Mouse (Mus musculus): Measurements from ENCODE around the gene Eef1akmt3. TPM values are rescaled to one million over a fixed set of nuclear protein-coding genes. Genes with fewer than 3 reads are reported as not detected.
A peak's percentile ranks its signal among the peaks of the same experiment; 100 is the strongest.

Gene Eef1akmt3
- polyA plus RNA-seq, 1 experiment from 2014 or later, result 0.12 TPM

GRCm38 (mm10) chr10:126986541-126986961, 54.8 kb downstream of the Eef1akmt3 start:
- H3K4me3 ChIP-seq, result no peak overlapping the region
- WGBS, result 55% methylated on average over 4 of the region's 4 CpGs
- peak overlapping the region; percentile 65 for H3K27ac ChIP-seq
- 0 out of 2 replicates have a peak, but pooled peaks cover 4% of the 10 kb centered on the region for H3K36me3 ChIP-seq
- H3K4me1 ChIP-seq (replicated peaks), result peaks cover 89% of the 10 kb centered on the region
- H3K27me3 ChIP-seq, result no peaks in the 10 kb centered on the region
- H3K9me3 ChIP-seq, result no peaks in the 10 kb centered on the region
- ATAC-seq (ENCODE audit: low FRiP score), result 0 out of 2 replicates have a peak, but pooled peaks have one; percentile 32
- no peak overlapping the region for H3K4me2 ChIP-seq
- H3K9ac ChIP-seq, result peak overlapping the region; percentile 49; the same call in 1 of the 2 replicates

- Histone ChIP-seq H3K36me3 (no peaks in the 10 kb centered on the region), H3K9me3 (no peaks in the 10 kb centered on the region), H3K27ac (0 out of 2 replicates have a peak overlapping the region, but pooled peaks have one; percentile 65), H3K9ac (no peak overlapping the region), H3K27me3 (no peaks in the 10 kb centered on the region), H3K4me2 (no peak overlapping the region), H3K4me3 (no peak overlapping the region), H3K4me1 (replicated peaks) (peaks cover 89% of the 10 kb centered on the region)
- no peak for ATAC-seq (ENCODE audit: low FRiP score)
- WGBS, result 93% methylated on average over 9 of the region's 9 CpGs
Measured at GRCm38 (mm10) chr10:126985579-126985978, 55.7 kb downstream of the Eef1akmt3 start.

- Histone ChIP-seq H3K4me2 (0 out of 2 replicates have a peak overlapping the region, but pooled peaks have one; percentile 96), H3K9ac (no peak overlapping the region), H3K36me3 (no peaks in the 10 kb centered on the region), H3K4me1 (replicated peaks) (peaks cover 89% of the 10 kb centered on the region), H3K9me3 (no peaks in the 10 kb centered on the region), H3K27me3 (no peaks in the 10 kb centered on the region), H3K4me3 (no peak overlapping the region), H3K27ac (peak overlapping the region; percentile 36)
- 83% methylated on average over 4 of the region's 4 CpGs for WGBS
- ATAC-seq (ENCODE audit: low FRiP score), result no peak
Measured at GRCm38 (mm10) chr10:126985127-126985526, 56.2 kb downstream of the Eef1akmt3 start.

GRCm38 (mm10) chr10:126984189-126985004, 56.9 kb downstream of the Eef1akmt3 start:
- Histone ChIP-seq H3K9ac (peak overlapping the region; percentile 31), H3K4me1 (replicated peaks) (peaks cover 91% of the 10 kb centered on the region)

GRCm38 (mm10) chr10:126983193-126983725, 58.1 kb downstream of the Eef1akmt3 start:
- peak overlapping the region; percentile 60 for H3K9ac ChIP-seq
- no peak for ATAC-seq (ENCODE audit: low FRiP score)
- H3K36me3 ChIP-seq, result no peaks in the 10 kb centered on the region
- peaks cover 84% of the 10 kb centered on the region for H3K4me1 ChIP-seq (replicated peaks)
- WGBS, result 64% methylated on average over 14 of the region's 14 CpGs
- H3K27ac ChIP-seq, result no peak overlapping the region
- H3K4me3 ChIP-seq, result peak overlapping the region; percentile 11; the same call in 1 of the 2 replicates
- peak overlapping the region; percentile 96 for H3K4me2 ChIP-seq
- H3K27me3 ChIP-seq, result no peaks in the 10 kb centered on the region
- no peaks in the 10 kb centered on the region for H3K9me3 ChIP-seq

More at GRCm38 (mm10) chr10:126984189-126985004, 56.9 kb downstream of the Eef1akmt3 start:
- H3K4me3 ChIP-seq, result no peak overlapping the region
- peak overlapping the region; percentile 36 for H3K27ac ChIP-seq
- WGBS, result 23% methylated on average over 5 of the region's 5 CpGs
- 0 out of 2 replicates have a peak overlapping the region, but pooled peaks have one; percentile 96 for H3K4me2 ChIP-seq
- H3K9me3 ChIP-seq, result no peaks in the 10 kb centered on the region
- H3K27me3 ChIP-seq, result no peaks in the 10 kb centered on the region
- no peak for ATAC-seq (ENCODE audit: low FRiP score)
- no peaks in the 10 kb centered on the region for H3K36me3 ChIP-seq

GRCm38 (mm10) chr10:126981746-126982145, 59.6 kb downstream of the Eef1akmt3 start:
- WGBS, result 72% methylated on average over 3 of the region's 3 CpGs
- ATAC-seq (ENCODE audit: low FRiP score), result no peak
- peaks cover 75% of the 10 kb centered on the region for H3K4me1 ChIP-seq (replicated peaks)
- peak overlapping the region; percentile 93; the same call in 1 of the 2 replicates for H3K4me3 ChIP-seq
- peaks cover 7% of the 10 kb centered on the region for H3K27me3 ChIP-seq
- peak overlapping the region; percentile 95; the same call in 1 of the 2 replicates for H3K9ac ChIP-seq
- H3K27ac ChIP-seq, result no peak overlapping the region
- H3K9me3 ChIP-seq, result no peaks in the 10 kb centered on the region
- no peaks in the 10 kb centered on the region for H3K36me3 ChIP-seq
- H3K4me2 ChIP-seq, result peak overlapping the region; percentile 96

MicroRNAs encoded within 50 kb of the gene (microRNA counts, 519-probe panel; counts per million panel counts)
- microRNA mmu-miR-26a (3,000 counts per million, percentile 33 among the panel's probes with 10 or more counts), microRNA mmu-miR-546 (51.3 counts per million)

Small RNAs within 50 kb of the gene (microRNA-seq; reads per million reads assigned to microRNA genes)
- gene Mir26a-2 (21.9 reads per million, percentile 31 among the genes with 10 or more reads in this experiment), gene Mir546 (not detected)

Other genes with a start within 250 kb of the Eef1akmt3 start
- gene Atp23, start 140.2 kb downstream of the Eef1akmt3 start, polyA plus RNA-seq (2015; fragmentation: Nextera tagmentation; extraction: Ambion mirVana), result 10.6 and 10.9 TPM in 2 replicates
- 18.9 and 19.8 TPM in 2 replicates for gene Ctdsp2, start 62.8 kb downstream of the Eef1akmt3 start, polyA plus RNA-seq (2015; fragmentation: Nextera tagmentation; extraction: Ambion mirVana)
- 5.5 and 5.9 TPM in 2 replicates for gene Avil, start 40.8 kb downstream of the Eef1akmt3 start, polyA plus RNA-seq (2015; fragmentation: Nextera tagmentation; extraction: Ambion mirVana)
- 63.4 and 65.5 TPM in 2 replicates for gene Tsfm, start 10.7 kb downstream of the Eef1akmt3 start, polyA plus RNA-seq (2015; fragmentation: Nextera tagmentation; extraction: Ambion mirVana)
- gene Mettl1, start 99 bp downstream of the Eef1akmt3 start, polyA plus RNA-seq (2015; fragmentation: Nextera tagmentation; extraction: Ambion mirVana), result 21.6 and 22.8 TPM in 2 replicates
- 0.23 and 0.27 TPM in 2 replicates for gene Cyp27b1, start 6.7 kb upstream of the Eef1akmt3 start, polyA plus RNA-seq (2015; fragmentation: Nextera tagmentation; extraction: Ambion mirVana)
- gene March9, start 18.7 kb upstream of the Eef1akmt3 start, polyA plus RNA-seq (2015; fragmentation: Nextera tagmentation; extraction: Ambion mirVana), result 5.8 and 5.9 TPM in 2 replicates
- gene Cdk4, start 22.0 kb upstream of the Eef1akmt3 start, polyA plus RNA-seq (2015; fragmentation: Nextera tagmentation; extraction: Ambion mirVana), result 1,183 and 1,237 TPM in 2 replicates
- gene Tspan31, start 28.8 kb upstream of the Eef1akmt3 start, polyA plus RNA-seq (2015; fragmentation: Nextera tagmentation; extraction: Ambion mirVana), result 122 and 129 TPM in 2 replicates
- 3.0 and 3.1 TPM in 2 replicates for gene Agap2, start 33.8 kb upstream of the Eef1akmt3 start, polyA plus RNA-seq (2015; fragmentation: Nextera tagmentation; extraction: Ambion mirVana)
- 144 and 146 TPM in 2 replicates for gene Os9, start 79.6 kb upstream of the Eef1akmt3 start, polyA plus RNA-seq (2015; fragmentation: Nextera tagmentation; extraction: Ambion mirVana)
- gene B4galnt1, start 123.7 kb upstream of the Eef1akmt3 start, polyA plus RNA-seq (2015; fragmentation: Nextera tagmentation; extraction: Ambion mirVana), result 40.6 and 42.3 TPM in 2 replicates
- 1.0 and 1.1 TPM in 2 replicates for gene Slc26a10, start 139.1 kb upstream of the Eef1akmt3 start, polyA plus RNA-seq (2015; fragmentation: Nextera tagmentation; extraction: Ambion mirVana)
- gene Arhgef25, start 148.6 kb upstream of the Eef1akmt3 start, polyA plus RNA-seq (2015; fragmentation: Nextera tagmentation; extraction: Ambion mirVana), result 28.4 and 30.7 TPM in 2 replicates
- 211 and 221 TPM in 2 replicates for gene Dtx3, start 154.2 kb upstream of the Eef1akmt3 start, polyA plus RNA-seq (2015; fragmentation: Nextera tagmentation; extraction: Ambion mirVana)
- 20.0 and 22.1 TPM in 2 replicates for gene Pip4k2c, start 170.1 kb upstream of the Eef1akmt3 start, polyA plus RNA-seq (2015; fragmentation: Nextera tagmentation; extraction: Ambion mirVana)
- gene Kif5a, start 221.8 kb upstream of the Eef1akmt3 start, polyA plus RNA-seq (2015; fragmentation: Nextera tagmentation; extraction: Ambion mirVana), result 86.3 and 88.5 TPM in 2 replicates
- 308 and 330 TPM in 2 replicates for gene Dctn2, start 224.9 kb upstream of the Eef1akmt3 start, polyA plus RNA-seq (2015; fragmentation: Nextera tagmentation; extraction: Ambion mirVana)
- gene Mbd6, start 247.5 kb upstream of the Eef1akmt3 start, polyA plus RNA-seq (2015; fragmentation: Nextera tagmentation; extraction: Ambion mirVana), result 12.1 and 16.5 TPM in 2 replicates

All from hindbrain, embryonic 13.5 days (tissue).